Mouse (Mus musculus): Measurements from ENCODE around the gene Nlrp9c. TPM values are rescaled to one million over a fixed set of nuclear protein-coding genes. Genes with fewer than 3 reads are reported as not detected.

The Nlrp9c gene
- polyA plus RNA-seq, 1 experiment from 2014 or later: not detected

Other genes with a start within 250 kb of the Nlrp9c start
- gene Cyp2b9, start 230.3 kb downstream of the Nlrp9c start, polyA plus RNA-seq (2014; fragmentation: Nextera tagmentation; extraction: Ambion mirVana): not detected in 2 replicates
- gene Vmn1r184, start 143.4 kb downstream of the Nlrp9c start, polyA plus RNA-seq (2014; fragmentation: Nextera tagmentation; extraction: Ambion mirVana): not detected in 2 replicates
- gene Cyp2a4, start 96.5 kb downstream of the Nlrp9c start, polyA plus RNA-seq (2014; fragmentation: Nextera tagmentation; extraction: Ambion mirVana): not detected in 2 replicates
- gene Nlrp4a, start 31.4 kb upstream of the Nlrp9c start, polyA plus RNA-seq (2014; fragmentation: Nextera tagmentation; extraction: Ambion mirVana): not detected in 2 replicates
- gene Nlrp9a, start 131.3 kb upstream of the Nlrp9c start, polyA plus RNA-seq (2014; fragmentation: Nextera tagmentation; extraction: Ambion mirVana): not detected in 2 replicates
- not detected in 2 replicates for gene Vmn1r185, start 214.8 kb upstream of the Nlrp9c start, polyA plus RNA-seq (2014; fragmentation: Nextera tagmentation; extraction: Ambion mirVana)

Data from forebrain, embryonic 11.5 days (tissue).